Mouse (Mus musculus): ENCODE data around the gene Camk1d. TPM values are rescaled to one million over a fixed set of nuclear protein-coding genes. Genes with fewer than 3 reads are reported as not detected.

Camk1d gene
- total and polyA plus RNA-seq, 2 experiments from 2014 or later, result 1.1 to 2.2 TPM

- DNase-seq (ENCODE audit: low spot score) (no peak), ATAC-seq (ENCODE audit: insufficient read depth, low read depth) (no peak)
- TF ChIP-seq CTCF (IDR thresholded peaks at IDR 0.05; ENCODE audit: low read depth), result no peak
- no peak for TF ChIP-seq EP300 (IDR thresholded peaks at IDR 0.05; ENCODE audit: low read depth)
- H3K9ac ChIP-seq (replicated peaks; ENCODE audit: low read depth, low read length), result no peak overlapping the region
- no peaks in the 10 kb centered on the region for H3K9me3 ChIP-seq (replicated peaks; ENCODE audit: control insufficient read depth, low read length)
- H3K36me3 ChIP-seq (replicated peaks; ENCODE audit: control insufficient read depth, insufficient read depth, low read length), result no peaks in the 10 kb centered on the region
- 58% methylated on average over 6 of the region's 6 CpGs for WGBS
- H3K4me2 ChIP-seq (ENCODE audit: low read depth, low read length), result no peak overlapping the region
- no peaks in the 10 kb centered on the region for H3K4me1 ChIP-seq (ENCODE audit: control insufficient read depth, insufficient read depth)
- H3K27ac ChIP-seq (ENCODE audit: low read depth), result no peak overlapping the region
- H3K27me3 ChIP-seq (ENCODE audit: control insufficient read depth, insufficient read depth, low read length), result no peaks in the 10 kb centered on the region
- H3K4me3 ChIP-seq (ENCODE audit: low read depth, low read length), result no peak overlapping the region
These were observed 341.4 kb downstream of the Camk1d start for GRCm38 (mm10) chr2:5372886-5373429.

- H3K9me3 ChIP-seq (replicated peaks; ENCODE audit: control insufficient read depth, low read length), result no peaks in the 10 kb centered on the region
- no peak for ATAC-seq (ENCODE audit: insufficient read depth, low read depth)
These were observed 343.0 kb downstream of the Camk1d start for GRCm38 (mm10) chr2:5371316-5371715.

GRCm38 (mm10) chr2:5370591-5370990, 343.7 kb downstream of the Camk1d start:
- no peak overlapping the region for H3K4me2 ChIP-seq (ENCODE audit: low read depth, low read length)
- H3K9ac ChIP-seq (replicated peaks; ENCODE audit: low read depth, low read length), result no peak overlapping the region
- DNase-seq (ENCODE audit: low spot score), result no peak
- H3K4me1 ChIP-seq (ENCODE audit: control insufficient read depth, insufficient read depth), result no peaks in the 10 kb centered on the region
- no peaks in the 10 kb centered on the region for H3K9me3 ChIP-seq (replicated peaks; ENCODE audit: control insufficient read depth, low read length)
- H3K27me3 ChIP-seq (ENCODE audit: control insufficient read depth, insufficient read depth, low read length), result no peaks in the 10 kb centered on the region
- TF ChIP-seq EP300 (IDR thresholded peaks at IDR 0.05; ENCODE audit: low read depth), result no peak
- no peak for TF ChIP-seq CTCF (IDR thresholded peaks at IDR 0.05; ENCODE audit: low read depth)
- no peaks in the 10 kb centered on the region for H3K36me3 ChIP-seq (replicated peaks; ENCODE audit: control insufficient read depth, insufficient read depth, low read length)
- H3K27ac ChIP-seq (ENCODE audit: low read depth), result no peak overlapping the region
- ATAC-seq (ENCODE audit: insufficient read depth, low read depth), result no peak
- H3K4me3 ChIP-seq (ENCODE audit: low read depth, low read length), result no peak overlapping the region
- WGBS, result 68% methylated on average over 3 of the region's 3 CpGs

More at GRCm38 (mm10) chr2:5371316-5371715, 343.0 kb downstream of the Camk1d start:
- H3K4me2 ChIP-seq (ENCODE audit: low read depth, low read length), result no peak overlapping the region
- no peak overlapping the region for H3K9ac ChIP-seq (replicated peaks; ENCODE audit: low read depth, low read length)
- DNase-seq (ENCODE audit: low spot score), result no peak
- no peak overlapping the region for H3K27ac ChIP-seq (ENCODE audit: low read depth)
- TF ChIP-seq CTCF (IDR thresholded peaks at IDR 0.05; ENCODE audit: low read depth) (no peak), EP300 (IDR thresholded peaks at IDR 0.05; ENCODE audit: low read depth) (no peak)
- H3K36me3 ChIP-seq (replicated peaks; ENCODE audit: control insufficient read depth, insufficient read depth, low read length), result no peaks in the 10 kb centered on the region
- H3K27me3 ChIP-seq (ENCODE audit: control insufficient read depth, insufficient read depth, low read length), result no peaks in the 10 kb centered on the region
- H3K4me3 ChIP-seq (ENCODE audit: low read depth, low read length), result no peak overlapping the region
- 63% methylated on average over 3 of the region's 3 CpGs for WGBS
- no peaks in the 10 kb centered on the region for H3K4me1 ChIP-seq (ENCODE audit: control insufficient read depth, insufficient read depth)

GRCm38 (mm10) chr2:5363836-5364235, 350.5 kb downstream of the Camk1d start:
- Histone ChIP-seq H3K36me3 (replicated peaks; ENCODE audit: control insufficient read depth, insufficient read depth, low read length) (no peaks in the 10 kb centered on the region), H3K9me3 (replicated peaks; ENCODE audit: control insufficient read depth, low read length) (no peaks in the 10 kb centered on the region), H3K9ac (replicated peaks; ENCODE audit: low read depth, low read length) (no peak overlapping the region), H3K27ac (ENCODE audit: low read depth) (no peak overlapping the region), H3K4me1 (ENCODE audit: control insufficient read depth, insufficient read depth) (no peaks in the 10 kb centered on the region), H3K27me3 (ENCODE audit: control insufficient read depth, insufficient read depth, low read length) (no peaks in the 10 kb centered on the region), H3K4me2 (ENCODE audit: low read depth, low read length) (no peak overlapping the region), H3K4me3 (ENCODE audit: low read depth, low read length) (no peak overlapping the region)
- ATAC-seq (ENCODE audit: insufficient read depth, low read depth) (no peak), DNase-seq (ENCODE audit: low spot score) (no peak)
- no peak for TF ChIP-seq CTCF (IDR thresholded peaks at IDR 0.05; ENCODE audit: low read depth)
- WGBS, result 48% methylated on average over 5 of the region's 5 CpGs

- DNase-seq (ENCODE audit: low spot score), result no peak
- H3K27me3 ChIP-seq (ENCODE audit: control insufficient read depth, insufficient read depth, low read length), result no peaks in the 10 kb centered on the region
- no peak for ATAC-seq (ENCODE audit: insufficient read depth, low read depth)
- no peak overlapping the region for H3K27ac ChIP-seq (ENCODE audit: low read depth)
- TF ChIP-seq CTCF (IDR thresholded peaks at IDR 0.05; ENCODE audit: low read depth), result no peak
- TF ChIP-seq EP300 (IDR thresholded peaks at IDR 0.05; ENCODE audit: low read depth), result no peak
- H3K36me3 ChIP-seq (replicated peaks; ENCODE audit: control insufficient read depth, insufficient read depth, low read length), result no peaks in the 10 kb centered on the region
- no peaks in the 10 kb centered on the region for H3K4me1 ChIP-seq (ENCODE audit: control insufficient read depth, insufficient read depth)
- H3K4me3 ChIP-seq (ENCODE audit: low read depth, low read length), result no peak overlapping the region
- no peak overlapping the region for H3K4me2 ChIP-seq (ENCODE audit: low read depth, low read length)
- H3K9me3 ChIP-seq (replicated peaks; ENCODE audit: control insufficient read depth, low read length), result no peaks in the 10 kb centered on the region
- WGBS, result 78% methylated on average over 5 of the region's 5 CpGs
- H3K9ac ChIP-seq (replicated peaks; ENCODE audit: low read depth, low read length), result no peak overlapping the region
These were observed 356.3 kb downstream of the Camk1d start for GRCm38 (mm10) chr2:5358049-5358448.

- no peak overlapping the region for H3K4me2 ChIP-seq (ENCODE audit: low read depth, low read length)
- WGBS, result 70% methylated on average over 4 of the region's 4 CpGs
- no peak overlapping the region for H3K27ac ChIP-seq (ENCODE audit: low read depth)
- H3K4me3 ChIP-seq (ENCODE audit: low read depth, low read length), result no peak overlapping the region
- TF ChIP-seq EP300 (IDR thresholded peaks at IDR 0.05; ENCODE audit: low read depth) (no peak), CTCF (IDR thresholded peaks at IDR 0.05; ENCODE audit: low read depth) (no peak)
- no peaks in the 10 kb centered on the region for H3K9me3 ChIP-seq (replicated peaks; ENCODE audit: control insufficient read depth, low read length)
- ATAC-seq (ENCODE audit: insufficient read depth, low read depth) (no peak), DNase-seq (ENCODE audit: low spot score) (no peak)
- H3K27me3 ChIP-seq (ENCODE audit: control insufficient read depth, insufficient read depth, low read length), result no peaks in the 10 kb centered on the region
- no peaks in the 10 kb centered on the region for H3K4me1 ChIP-seq (ENCODE audit: control insufficient read depth, insufficient read depth)
- H3K9ac ChIP-seq (replicated peaks; ENCODE audit: low read depth, low read length), result no peak overlapping the region
- no peaks in the 10 kb centered on the region for H3K36me3 ChIP-seq (replicated peaks; ENCODE audit: control insufficient read depth, insufficient read depth, low read length)
These were observed 357.3 kb downstream of the Camk1d start for GRCm38 (mm10) chr2:5357056-5357455.

All from heart, postnatal 0 days (tissue).